Mouse (Mus musculus): ENCODE data around the gene Gm37240. TPM values are rescaled to one million over a fixed set of nuclear protein-coding genes. Genes with fewer than 3 reads are reported as not detected.

Gene Gm37240
- total RNA-seq, 4 experiments from 2014 or later = 29.7 to 37.8 (median 36.6) TPM

DNA sequence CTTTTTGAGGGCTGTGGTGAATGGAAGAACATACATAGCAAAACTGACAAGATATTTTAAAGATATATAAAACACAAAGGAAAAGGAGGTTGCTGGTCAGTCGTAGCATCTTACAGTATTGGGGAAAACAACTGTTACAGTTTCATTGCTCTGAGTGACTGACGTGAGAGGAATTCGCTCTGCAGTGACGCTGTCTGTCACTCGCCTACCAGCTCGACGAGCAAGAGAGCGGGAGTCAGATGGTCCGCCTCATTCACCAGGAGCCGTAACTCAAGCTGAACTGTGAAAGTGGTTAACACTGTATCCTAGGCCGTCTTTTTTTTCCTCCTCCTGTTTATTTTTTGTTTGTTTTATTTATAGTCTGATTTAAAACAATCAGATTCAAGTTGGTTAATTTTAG is 908.6 kb downstream of the Gm37240 start:
- no peak for DNase-seq (ENCODE audit: low spot score in 2 of 2)

DNA sequence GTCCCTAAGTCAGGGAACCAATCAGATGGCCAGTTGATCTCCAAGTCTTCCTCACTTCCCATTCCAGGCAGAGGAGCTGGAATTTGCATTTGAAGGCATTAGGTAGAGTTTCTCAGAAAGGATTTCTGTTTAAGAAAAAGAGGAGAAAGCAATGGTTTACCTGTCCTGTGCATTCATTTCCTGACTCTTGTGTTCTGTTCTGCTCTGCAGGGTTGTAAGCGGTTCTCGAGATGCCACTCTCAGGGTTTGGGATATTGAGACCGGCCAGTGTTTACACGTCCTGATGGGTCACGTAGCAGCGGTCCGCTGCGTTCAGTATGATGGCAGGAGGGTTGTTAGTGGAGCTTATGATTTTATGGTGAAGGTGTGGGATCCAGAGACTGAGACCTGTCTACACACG is 913.1 kb downstream of the Gm37240 start:
- no peak for DNase-seq (ENCODE audit: low spot score in 2 of 2)

DNA sequence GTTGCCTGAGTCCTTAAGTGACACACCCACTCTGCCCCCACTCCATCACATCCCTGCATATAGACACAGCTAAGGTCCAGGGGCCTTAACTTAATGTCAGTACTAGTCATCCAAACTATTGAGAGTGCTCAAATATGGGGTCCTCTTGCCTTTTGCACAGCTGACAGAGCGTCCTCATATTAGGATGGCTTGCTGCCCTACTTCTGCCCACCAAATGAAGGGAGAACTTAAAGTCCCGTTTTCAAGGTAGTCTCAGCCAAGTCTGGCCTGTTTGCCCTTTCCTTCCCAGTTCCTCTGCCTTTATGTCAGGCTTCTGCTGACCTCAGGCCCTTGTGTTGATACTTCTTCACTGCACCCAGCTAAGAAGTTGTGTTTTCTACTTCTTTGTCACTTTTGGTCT is 914.4 kb downstream of the Gm37240 start:
- no peak for DNase-seq (ENCODE audit: low spot score in 2 of 2)

DNA sequence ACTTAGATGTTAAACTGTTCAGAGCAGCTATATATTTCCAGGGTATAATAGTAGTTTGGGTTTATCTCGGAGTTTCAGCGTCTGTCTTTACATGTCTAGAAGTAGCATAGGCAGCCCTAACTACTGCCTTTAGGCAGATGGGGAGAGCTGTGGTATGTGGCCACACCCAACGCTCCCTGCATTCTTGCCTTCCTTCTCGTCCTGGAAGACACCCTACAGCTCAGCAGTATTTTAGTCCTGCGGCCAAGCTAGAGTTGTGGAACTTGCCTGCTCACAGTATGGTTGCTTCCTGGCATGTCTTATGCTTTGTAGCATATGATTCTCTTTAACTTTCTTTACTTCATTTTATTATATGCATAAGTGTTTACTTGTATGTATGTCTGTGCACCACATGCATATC is 915.8 kb downstream of the Gm37240 start:
- DNase-seq (ENCODE audit: low spot score in 2 of 2) = no peak

DNA sequence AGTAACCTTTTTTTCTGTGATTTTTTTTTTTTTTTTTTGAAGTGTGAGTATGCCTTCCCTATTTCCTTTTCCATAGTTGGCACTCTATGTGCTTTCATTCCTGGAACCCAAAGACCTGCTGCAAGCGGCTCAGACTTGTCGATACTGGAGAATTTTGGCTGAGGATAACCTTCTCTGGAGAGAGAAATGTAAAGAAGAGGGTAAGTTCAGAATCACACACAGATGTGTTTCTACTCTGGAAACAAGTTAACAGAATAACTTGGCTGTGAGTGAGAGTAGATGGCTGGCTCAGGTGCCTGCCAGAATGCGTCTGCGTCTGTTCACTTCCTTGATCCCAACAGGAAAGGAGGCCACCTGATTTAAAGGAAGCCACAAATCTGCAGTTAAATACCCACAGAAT is 920.0 kb downstream of the Gm37240 start:
- no peak for DNase-seq (ENCODE audit: low spot score in 2 of 2)

DNA sequence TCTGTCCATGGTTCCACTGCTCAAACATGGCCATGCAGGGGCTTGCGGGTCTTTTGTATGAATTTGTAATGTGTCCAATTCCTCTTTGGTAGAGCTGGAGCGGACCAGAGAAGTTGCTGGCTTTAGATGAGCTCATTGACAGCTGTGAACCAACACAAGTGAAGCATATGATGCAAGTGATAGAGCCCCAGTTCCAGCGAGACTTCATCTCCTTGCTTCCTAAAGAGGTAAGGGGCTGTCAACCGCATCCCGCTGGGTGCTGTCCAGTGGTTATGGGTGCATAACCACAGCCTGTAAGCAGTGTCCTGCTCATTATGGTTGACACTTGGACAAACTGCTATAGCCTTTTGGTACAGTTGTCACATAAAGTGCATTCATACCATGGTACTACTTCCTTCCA is 922.2 kb downstream of the Gm37240 start:
- no peak for DNase-seq (ENCODE audit: low spot score in 2 of 2)

DNA sequence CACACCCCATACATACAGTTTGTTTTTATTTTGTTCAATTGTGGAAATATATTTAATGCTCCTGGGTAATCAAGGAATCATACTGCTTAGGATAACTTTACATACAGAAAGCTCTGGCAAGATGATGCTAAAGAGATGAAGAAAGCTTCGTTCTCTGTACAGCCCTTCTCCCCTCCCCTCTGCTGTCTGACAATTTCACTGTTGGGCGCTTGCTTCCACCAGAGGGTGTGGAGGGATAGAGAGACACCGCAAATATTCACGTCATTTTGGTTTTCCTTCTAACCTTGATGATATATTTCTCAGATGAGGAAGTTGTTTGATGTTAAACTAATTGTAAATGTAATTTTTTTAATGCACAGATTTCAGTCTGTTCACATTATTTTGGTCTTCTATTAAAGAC is 931.5 kb downstream of the Gm37240 start:
- no peak for DNase-seq (ENCODE audit: low spot score in 2 of 2)

DNA sequence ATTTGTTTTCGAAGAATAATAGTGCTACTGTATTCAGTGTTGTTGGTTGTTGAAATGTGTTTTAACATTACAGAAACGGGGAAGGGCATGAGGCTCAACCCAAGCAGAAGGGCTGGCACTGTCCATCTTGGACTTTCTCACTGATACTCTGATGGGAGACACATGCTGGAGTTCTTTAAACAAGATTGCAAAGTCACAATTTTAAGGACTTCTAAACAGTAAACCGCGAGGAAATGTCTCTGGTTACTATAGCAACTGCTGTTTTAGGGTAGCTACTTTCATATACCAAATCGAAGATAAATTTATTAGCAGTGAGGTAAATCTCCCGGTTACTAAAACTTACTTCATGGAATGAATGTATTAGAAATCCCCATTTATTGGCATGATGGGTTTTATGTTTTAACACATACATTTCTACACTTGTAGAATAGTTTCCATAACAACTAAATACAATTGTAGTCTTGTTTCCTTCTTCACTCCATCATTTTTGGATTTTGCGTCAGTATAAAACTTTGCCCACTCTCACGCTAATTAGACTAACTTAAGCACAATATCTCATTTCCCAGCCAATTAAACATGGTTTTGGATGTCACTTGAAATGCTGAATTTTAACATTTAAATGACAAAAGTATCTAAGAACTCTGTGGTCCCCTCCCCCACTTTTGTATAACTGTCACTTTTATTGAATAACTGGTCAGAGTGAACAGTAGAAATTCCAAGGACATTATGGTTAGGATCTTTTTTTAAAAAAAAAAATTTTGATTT is 932.1 kb downstream of the Gm37240 start:
- no peak for DNase-seq (ENCODE audit: low spot score in 2 of 2)

DNA sequence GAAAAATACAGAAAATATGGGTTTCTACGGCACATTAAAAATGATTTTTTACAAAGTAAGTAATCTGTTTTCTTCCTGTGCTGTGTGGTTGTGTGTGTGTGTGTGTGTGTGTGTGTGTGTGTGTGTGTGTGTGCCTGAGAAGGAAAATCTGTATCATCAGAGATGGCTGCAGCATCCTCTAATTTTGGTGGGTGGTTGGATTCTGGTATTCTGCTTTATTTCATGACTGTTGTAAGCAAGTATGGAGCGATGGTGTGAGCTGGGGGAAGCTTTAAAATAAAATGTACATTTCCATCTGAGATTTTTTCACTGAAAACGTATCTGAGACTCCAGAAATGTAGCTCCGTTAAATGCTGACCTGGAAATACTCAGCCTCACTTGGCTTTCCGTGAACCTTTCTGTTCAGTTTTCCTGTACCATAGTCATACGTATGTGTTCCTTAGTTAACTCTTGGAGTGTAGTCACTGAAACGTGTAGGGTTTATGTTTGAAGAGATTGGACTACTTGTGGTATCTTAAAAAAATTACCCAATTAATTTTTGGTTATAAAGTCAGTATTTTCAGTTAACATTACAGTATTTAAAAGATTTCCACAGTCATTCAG is 934.6 kb downstream of the Gm37240 start:
- DNase-seq (ENCODE audit: low spot score in 2 of 2) = no peak

DNA sequence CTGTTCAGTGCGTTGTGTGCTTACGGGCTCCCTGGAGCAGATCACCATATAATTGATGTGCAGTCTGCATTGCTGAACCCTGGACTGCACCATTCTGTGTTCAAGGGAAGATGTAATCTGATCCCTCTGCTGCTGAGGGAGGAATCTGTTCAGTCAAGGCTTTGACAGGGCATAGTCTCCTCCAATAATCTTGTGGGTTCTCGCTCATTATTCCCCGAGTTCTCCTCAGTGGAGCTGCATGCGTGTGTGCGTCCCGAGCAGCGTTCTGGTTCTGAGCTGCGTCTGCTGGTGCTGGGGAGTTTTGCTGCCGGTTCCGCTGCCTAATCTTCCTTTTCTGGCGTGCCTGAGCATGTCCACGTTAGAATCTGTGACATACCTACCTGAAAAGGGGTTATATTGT is 935.2 kb downstream of the Gm37240 start:
- DNase-seq (ENCODE audit: low spot score in 2 of 2) = no peak

DNA sequence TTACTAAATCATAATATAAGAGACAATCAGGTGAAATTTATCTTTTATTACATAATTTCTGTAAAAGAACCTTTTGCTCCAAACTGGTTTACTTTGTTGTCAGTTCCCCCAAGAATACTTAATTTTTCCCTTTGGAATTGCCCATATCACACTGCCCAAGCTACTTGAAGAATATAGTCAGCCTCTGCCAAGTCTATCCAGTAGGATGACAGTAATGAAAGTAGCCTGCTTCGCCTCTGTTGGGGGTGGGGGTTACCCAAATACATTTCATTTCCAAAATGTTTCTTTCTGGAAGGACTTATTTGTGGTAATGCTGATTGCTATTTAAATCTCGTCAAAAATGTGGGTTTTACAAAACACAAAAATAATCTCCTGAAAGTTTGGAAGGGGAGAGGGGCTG is 935.6 kb downstream of the Gm37240 start:
- DNase-seq (ENCODE audit: low spot score in 2 of 2) = no peak

DNA sequence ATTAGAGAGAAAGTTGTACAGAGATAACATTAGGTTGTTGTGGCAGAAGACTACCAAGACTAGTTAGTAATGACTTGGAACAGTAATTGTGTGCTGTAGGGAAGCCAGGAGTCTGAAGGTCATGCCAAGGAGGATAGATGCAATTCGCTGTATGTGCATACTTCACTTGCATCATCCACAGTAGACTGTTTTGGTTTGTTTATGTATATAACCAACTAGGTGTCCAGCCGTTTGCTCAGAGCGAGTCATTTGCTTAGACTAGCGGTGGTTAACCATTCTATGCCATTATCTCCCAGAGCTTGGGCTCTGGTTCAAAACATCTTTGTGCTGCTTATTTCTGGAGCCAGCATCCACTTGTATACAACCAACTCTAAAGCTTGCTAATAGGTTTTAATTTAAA is 937.9 kb downstream of the Gm37240 start:
- no peak for DNase-seq (ENCODE audit: low spot score in 2 of 2)

DNA sequence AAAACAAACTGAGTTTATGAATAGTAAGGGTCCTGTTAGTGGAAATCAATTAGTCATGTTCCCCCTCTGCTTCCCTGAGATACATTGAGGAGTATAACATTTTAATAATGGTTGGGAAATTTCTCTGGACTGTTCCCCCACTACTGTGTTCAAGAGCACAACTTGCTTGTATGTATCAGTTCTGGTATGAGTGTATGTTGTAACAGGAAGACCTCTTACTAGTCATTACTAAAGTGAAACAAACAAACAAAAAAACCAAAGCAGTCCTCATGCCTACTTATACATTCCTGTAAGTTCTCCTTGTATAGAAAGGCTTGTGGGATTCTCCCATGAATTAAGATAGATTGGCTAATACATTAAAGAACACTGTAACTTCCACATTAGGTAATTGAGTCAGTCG is 940.9 kb downstream of the Gm37240 start:
- DNase-seq (ENCODE audit: low spot score in 2 of 2) = no peak

DNA sequence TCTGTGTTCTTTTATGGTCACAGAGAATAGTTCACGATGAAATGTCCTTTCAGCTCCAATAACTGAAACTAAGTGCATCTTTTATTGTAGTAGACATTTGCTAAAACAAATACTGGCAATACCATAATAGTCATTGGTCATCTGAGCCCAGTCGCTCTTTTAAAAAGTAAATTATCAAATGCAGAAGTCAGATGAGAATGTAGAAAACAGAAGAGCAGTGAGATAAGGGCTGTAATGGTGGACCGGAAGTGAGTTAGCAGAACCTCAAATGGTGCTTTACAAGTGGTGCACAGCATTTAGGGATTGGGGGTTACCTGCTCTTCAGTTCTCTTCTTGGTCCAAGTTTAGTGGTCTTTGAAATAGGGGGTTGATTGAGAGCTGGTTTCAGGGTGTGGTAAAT is 942.4 kb downstream of the Gm37240 start:
- no peak for DNase-seq (ENCODE audit: low spot score in 2 of 2)

DNA sequence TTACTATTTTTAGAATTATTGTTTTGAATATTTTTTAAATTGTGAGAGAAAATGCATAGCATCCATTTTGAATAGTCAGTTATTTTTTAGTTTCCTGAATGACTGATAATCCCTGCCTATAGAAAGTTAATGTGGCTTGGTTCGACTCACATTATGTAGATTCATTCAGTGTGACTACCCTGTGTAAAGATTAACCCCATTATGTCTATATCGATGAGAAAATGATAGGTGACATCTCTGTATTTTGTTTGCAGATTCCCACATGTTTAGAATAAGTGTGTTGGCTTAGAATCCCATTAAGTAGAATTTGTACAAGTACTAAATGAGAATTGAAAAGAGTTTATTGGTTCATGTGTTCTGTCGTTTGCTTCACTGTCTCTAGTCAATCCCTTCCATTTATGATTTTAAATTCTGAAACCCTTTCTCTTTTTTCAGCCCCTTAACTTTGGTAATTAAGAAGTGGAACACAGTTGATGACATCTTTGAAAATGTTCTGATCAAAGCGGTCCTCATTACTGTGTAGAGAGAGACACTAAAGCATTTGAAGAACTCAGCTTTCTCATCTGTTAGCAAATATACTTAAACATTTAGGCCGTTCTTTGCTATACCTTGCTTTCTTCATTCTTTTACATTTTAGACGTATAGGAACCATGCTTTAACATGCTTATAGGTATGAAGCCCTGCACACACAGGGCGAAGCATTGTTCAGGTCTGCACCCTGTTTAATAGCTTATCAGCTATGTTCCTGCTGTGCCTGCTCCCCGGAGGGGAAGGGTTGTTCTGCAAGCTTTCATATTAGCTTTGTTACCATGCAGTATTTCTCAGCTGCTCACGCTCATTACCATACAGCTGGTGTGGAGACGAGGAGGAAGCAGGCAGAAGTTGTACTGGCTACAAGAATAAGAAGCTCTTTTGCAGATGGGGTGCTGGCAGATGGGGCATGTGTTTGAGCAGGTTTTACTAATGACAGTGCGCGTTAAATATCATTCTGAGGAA is 949.7 kb downstream of the Gm37240 start:
- DNase-seq (ENCODE audit: low spot score in 2 of 2) = no peak

DNA sequence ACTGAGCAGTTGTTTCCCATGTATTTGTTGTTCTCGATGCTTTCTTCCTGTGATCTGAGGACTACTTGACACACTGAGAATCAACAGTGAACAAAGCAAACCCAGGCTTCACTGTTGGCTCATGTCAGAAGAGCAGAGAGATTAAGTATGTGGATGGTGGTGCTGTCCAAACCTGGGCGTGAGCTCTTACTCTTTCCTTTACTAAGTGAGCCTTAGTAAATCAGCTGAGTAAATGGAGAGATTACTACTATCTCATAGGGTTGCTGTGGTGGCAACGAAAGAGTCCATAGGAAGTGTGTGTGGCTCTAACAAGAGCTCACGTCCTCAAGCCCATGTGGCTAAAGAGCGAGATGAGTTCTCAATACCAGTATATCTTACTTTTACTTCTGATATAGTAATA is 950.4 kb downstream of the Gm37240 start:
- DNase-seq (ENCODE audit: low spot score in 2 of 2) = no peak

DNA sequence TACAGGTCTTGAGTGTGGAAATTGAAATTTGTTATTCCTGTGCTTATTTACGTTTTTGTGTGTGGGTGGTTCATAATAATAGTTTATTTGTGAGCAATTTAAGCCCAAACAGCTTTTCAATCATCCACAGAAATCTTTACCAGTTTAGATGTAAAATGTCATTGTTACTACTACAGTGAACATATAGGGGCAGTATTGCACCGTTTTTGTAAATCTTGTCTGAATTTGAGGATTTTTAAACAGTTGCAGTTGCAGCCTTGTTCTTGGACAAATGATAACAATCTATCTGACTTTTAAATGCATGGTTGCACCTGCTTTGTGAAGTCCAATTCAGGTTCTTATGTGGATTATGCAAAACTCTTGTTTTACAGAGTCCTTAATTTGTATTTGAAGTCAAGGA is 951.1 kb downstream of the Gm37240 start:
- DNase-seq (ENCODE audit: low spot score in 2 of 2) = no peak

DNA sequence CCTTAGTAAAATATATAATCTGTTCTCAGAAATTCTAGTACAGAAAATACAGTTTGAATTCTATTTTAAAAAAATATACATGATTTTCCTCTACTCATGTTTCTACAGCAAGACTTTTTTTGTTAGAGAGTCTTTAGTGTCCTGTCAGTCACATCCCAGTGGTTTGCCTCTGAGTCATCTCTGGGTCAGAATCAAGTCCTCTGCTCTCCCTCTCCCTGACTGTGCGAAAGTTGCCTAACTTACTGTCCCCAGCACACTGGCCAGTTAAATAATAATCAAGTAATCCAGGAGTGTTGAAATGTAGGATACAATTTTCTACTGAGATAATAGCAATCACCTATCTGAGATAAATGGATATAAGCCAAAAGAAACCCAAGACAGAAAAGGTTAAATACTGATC is 951.6 kb downstream of the Gm37240 start:
- DNase-seq (ENCODE audit: low spot score in 2 of 2) = no peak

DNA sequence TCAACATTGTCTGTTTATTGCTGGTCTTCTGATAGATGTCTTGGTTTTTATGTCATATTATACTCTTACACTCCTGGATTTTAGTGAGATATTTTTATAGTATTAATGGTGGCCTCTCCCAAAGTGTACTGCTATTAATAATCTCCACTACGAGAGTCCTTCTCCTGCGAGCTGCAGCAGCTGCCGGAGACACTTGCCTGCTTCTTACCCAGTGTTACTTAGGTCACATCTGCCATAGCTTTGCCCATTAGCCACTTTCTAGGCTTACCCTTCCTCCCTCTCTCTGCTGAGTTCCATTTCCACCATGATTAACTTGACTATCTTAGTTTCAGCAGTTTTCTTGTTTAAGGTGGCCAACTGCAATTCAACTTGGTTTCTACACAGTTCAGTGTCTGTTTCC is 956.6 kb downstream of the Gm37240 start:
- DNase-seq (ENCODE audit: low spot score in 2 of 2) = no peak

DNA sequence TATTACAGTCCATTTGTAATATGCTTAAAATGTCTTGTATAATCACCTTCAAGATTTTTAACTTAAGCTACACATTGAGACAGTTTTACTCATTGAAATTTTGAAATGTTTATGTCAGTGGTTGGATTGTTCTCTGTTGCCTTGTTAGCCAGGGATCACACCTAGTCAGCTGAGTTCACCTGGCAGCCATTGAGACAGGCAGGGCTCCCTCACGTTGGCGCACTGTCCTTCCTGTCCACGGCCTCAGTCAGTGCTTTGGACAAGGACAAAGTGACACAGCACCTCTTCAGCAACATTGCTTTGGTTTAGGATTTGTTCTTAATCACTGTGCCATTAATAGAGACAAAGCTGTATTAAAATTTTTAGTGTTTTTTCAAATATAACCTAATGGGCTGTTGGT is 958.1 kb downstream of the Gm37240 start:
- no peak for DNase-seq (ENCODE audit: low spot score in 2 of 2)

DNA sequence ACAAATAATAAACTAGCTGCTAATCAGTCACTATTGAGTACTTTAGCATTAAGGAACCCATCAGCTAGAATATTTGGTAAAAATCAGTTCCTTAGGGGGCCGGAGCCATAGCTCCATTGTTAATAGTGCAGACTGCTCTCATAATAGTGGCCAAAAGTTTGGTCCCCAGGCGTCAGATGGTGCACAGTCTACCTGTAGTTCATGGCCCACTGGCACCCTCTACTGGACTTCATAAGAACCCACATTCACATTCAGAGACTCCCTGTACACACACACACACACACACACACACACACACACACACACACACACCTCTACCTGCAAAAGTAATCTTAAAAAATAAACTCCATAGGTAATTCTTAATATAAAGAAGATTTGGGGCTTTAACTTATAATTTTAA is 959.4 kb downstream of the Gm37240 start:
- DNase-seq (ENCODE audit: low spot score in 2 of 2) = no peak

DNA sequence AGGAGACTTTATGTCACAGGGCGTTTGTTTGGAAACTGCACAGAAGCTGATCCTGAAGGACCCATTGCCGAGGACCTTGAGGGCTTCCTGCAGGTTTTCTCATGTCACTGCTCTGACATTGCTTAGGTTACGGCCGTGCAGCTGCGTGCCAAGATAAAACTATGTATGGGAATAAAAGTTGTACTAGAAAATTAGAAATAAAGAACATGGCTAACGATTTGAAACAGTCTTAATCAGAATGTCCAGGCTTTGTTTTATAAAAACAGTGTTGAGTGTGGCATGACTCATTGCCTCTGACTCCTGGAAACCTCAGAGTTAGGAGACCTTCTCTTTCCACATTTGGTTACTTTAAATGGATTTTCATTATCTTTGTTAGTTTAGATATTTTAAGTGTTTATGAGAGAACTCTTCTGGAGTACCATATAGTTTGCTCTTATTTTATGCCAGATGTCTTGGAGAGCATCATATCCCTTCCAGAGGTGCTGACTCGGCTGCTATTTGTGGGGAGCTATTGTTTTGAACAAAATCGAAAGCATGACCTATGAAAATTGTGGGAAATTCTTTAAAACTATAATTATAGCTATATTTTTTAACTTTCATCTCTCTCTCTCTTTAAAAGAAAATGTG is 960.0 kb downstream of the Gm37240 start:
- DNase-seq (ENCODE audit: low spot score in 2 of 2) = no peak
